ENCODE assay signal across 21 mouse cellular contexts in genomic region chr6:43528996-43529395, GRCm38 (mm10).
"Had no signal": no experiment of that assay in that cellular context is flagged by ENCODE, and none has a peak within 500 bp of the region (broad histone marks: within the 10 kb centered on the region; RNA-seq: fewer than 3 reads in every experiment).

No protein-coding gene starts in this region.

- ATAC-seq: liver, postnatal 0 days had no signal

- DNase-seq: kidney, adult 11 months; kidney, adult 8-10 months; kidney, postnatal 14 days; layer of hippocampus, postnatal 36 days; liver, postnatal 0 days; lung, embryonic 14.5 days; lung, postnatal 10 days; lung, postnatal 4 days; midbrain, embryonic 14.5 days; right cerebral cortex, adult 18-20 months; right cerebral cortex, postnatal 14 days; right cerebral cortex, postnatal 4 days; thymus, adult 2 months; thymus, postnatal 14 days; thymus, postnatal 4 days had no signal

- H3K4me3 ChIP-seq: left cerebral cortex, adult 2 months; limb, embryonic 15.5 days had no signal

- H3K9ac ChIP-seq: limb, embryonic 15.5 days; liver, embryonic 14.5 days; liver, postnatal 0 days; lung, embryonic 14.5 days had no signal

- H3K9me3 ChIP-seq: limb, embryonic 15.5 days had no signal

- H3K27me3 ChIP-seq: limb, embryonic 15.5 days had no signal

- H3K4me2 ChIP-seq: limb, embryonic 15.5 days; liver, embryonic 11.5 days; lung, embryonic 14.5 days; midbrain, embryonic 11.5 days had no signal

- H3K36me3 ChIP-seq: limb, embryonic 15.5 days had no signal

- H3K27ac ChIP-seq: left cerebral cortex, adult 2 months; limb, embryonic 15.5 days; liver, embryonic 14.5 days; stomach, postnatal 0 days had no signal
